Mouse (Mus musculus): ENCODE data around the gene Jup. TPM values are rescaled to one million over a fixed set of nuclear protein-coding genes. Genes with fewer than 3 reads are reported as not detected.
"Not testable (repeated sequence)": the region's sequence is repeated elsewhere in the genome, so short reads cannot be mapped to it uniquely, and the experiment has no call there.

The Jup gene
- polyA plus RNA-seq, 3 experiments from 2014 or later, result 0.36 to 1.4 TPM; not detected in 1

- peak; percentile 35 for ATAC-seq
These were observed 41.4 kb downstream of the Jup start, which contains the start of gene Hap1 for GRCm38 (mm10) chr11:100355972-100356818. Hap1 (minus strand) TSS chr11:100356128.

- peak; percentile 78 for ATAC-seq
These were observed 42.2 kb downstream of the Jup start for GRCm38 (mm10) chr11:100355151-100355951.

- no peak for ATAC-seq
These were observed 45.3 kb downstream of the Jup start for GRCm38 (mm10) chr11:100352076-100352857.

GRCm38 (mm10) chr11:100344269-100344668 lies 53.3 kb downstream of the Jup start:
- no peak for ATAC-seq

- ATAC-seq, result no peak
These were observed 61.8 kb downstream of the Jup start for GRCm38 (mm10) chr11:100335731-100336130.

- ATAC-seq, result no peak
These were observed 63.6 kb downstream of the Jup start, which contains the start of gene Gast for GRCm38 (mm10) chr11:100333944-100334457. Gast (plus strand) TSS chr11:100334407.

GRCm38 (mm10) chr11:100332766-100333515 lies 64.6 kb downstream of the Jup start:
- ATAC-seq, result no peak

GRCm38 (mm10) chr11:100330816-100331375 lies 66.7 kb downstream of the Jup start:
- ATAC-seq, result not testable (repeated sequence)

- no peak for ATAC-seq
These were observed 67.3 kb downstream of the Jup start for GRCm38 (mm10) chr11:100330235-100330634.

- ATAC-seq, result no peak
These were observed 69.8 kb downstream of the Jup start for GRCm38 (mm10) chr11:100327761-100328160.

- ATAC-seq, result no peak
These were observed 70.2 kb downstream of the Jup start for GRCm38 (mm10) chr11:100327316-100327715.

GRCm38 (mm10) chr11:100325062-100325629 lies 72.4 kb downstream of the Jup start:
- ATAC-seq, result no peak

GRCm38 (mm10) chr11:100323578-100323977 lies 74.0 kb downstream of the Jup start:
- peak; percentile 11 for ATAC-seq

GRCm38 (mm10) chr11:100322591-100323258 lies 74.8 kb downstream of the Jup start:
- ATAC-seq, result no peak

- ATAC-seq, result not testable (repeated sequence)
These were observed 75.9 kb downstream of the Jup start for GRCm38 (mm10) chr11:100321479-100322305.

- ATAC-seq, result not testable (repeated sequence)
These were observed 76.7 kb downstream of the Jup start for GRCm38 (mm10) chr11:100320701-100321410.

GRCm38 (mm10) chr11:100320172-100320630 lies 77.4 kb downstream of the Jup start:
- ATAC-seq, result peak; percentile 76

GRCm38 (mm10) chr11:100319492-100320171 lies 77.9 kb downstream of the Jup start, which contains the start of gene Eif1:
Eif1 (plus strand) TSS chr11:100319885.
- peak; percentile 64 for ATAC-seq

Data from inflammation-experienced regulatory T-cells, adult 6 months (primary cell).